Mouse (Mus musculus) heart, postnatal 25 days (tissue): Measurements from ENCODE around the gene 2010109A12Rik. TPM values are rescaled to one million over a fixed set of nuclear protein-coding genes. Genes with fewer than 3 reads are reported as not detected.

Experiments used
- DNase-seq: peaks from one replicate; pipeline ENCODE4 v3.0.0; 2022; ENCODE audit warnings: low spot score
- intact Hi-C: fragments of 180-260 bp; cut with DNase I; formaldehyde crosslinking; loops from one replicate; pipeline ENCODE4 v1.15.1; 2025
- total RNA-seq, 2 experiments: library from RNA; stranded (reverse); gene quantifications; 2 replicates each; pipeline ENCODE4 v1.2.3; 2021

2010109A12Rik gene
- total RNA-seq, 2 experiments from 2014 or later, result 0.36 to 0.48 TPM

- no peak for DNase-seq
- intact Hi-C loops, result no loop called here
These were observed 18.2 kb downstream of the 2010109A12Rik start for GRCm38 (mm10) chr5:93224549-93224948.

DNA sequence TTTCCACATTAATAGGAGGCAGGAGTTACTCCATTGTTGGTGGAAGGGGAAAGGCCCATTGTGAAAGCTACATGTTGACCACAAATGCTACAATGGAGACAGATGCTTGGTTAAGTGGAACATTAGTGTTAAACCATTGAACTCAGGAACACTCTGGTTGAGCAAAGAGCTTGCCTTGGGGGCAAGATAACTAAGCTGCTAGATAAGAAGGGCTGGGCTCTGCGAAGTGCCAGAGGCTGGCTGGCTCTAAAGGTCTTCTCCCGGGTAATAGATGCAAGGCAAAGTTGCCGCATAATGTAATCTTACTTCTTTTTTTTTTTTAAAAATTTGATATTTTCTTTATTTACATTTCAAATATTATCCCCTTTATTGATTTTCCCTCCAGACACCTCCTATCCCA is 20.8 kb downstream of the 2010109A12Rik start:
- intact Hi-C loops, result no loop called here
- DNase-seq, result no peak

- DNase-seq, result no peak
- intact Hi-C loops, result no loop called here
These were observed 23.2 kb downstream of the 2010109A12Rik start for GRCm38 (mm10) chr5:93229527-93229926.

DNA sequence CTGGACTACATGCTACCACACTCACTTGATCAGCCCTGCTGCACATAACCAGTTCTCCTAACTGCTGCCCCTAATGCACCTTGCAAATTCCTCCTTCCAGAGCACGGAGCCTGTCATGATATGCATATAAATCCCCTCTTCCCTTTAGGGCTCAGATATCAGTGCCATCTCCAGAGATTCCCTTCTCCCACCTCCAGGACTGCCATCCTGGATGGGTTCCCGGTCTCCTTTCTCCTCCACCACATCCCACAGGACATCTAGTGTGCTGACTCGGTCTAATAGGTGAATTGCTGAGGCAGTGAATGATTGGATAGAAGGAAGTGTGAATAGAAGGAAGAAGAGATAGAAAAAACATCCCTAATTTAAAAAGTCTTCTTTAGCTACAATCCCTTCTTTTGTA is 25.4 kb downstream of the 2010109A12Rik start:
- intact Hi-C loops, result no loop called here
- DNase-seq, result no peak

- intact Hi-C loops, result no loop called here
These were observed 26.5 kb downstream of the 2010109A12Rik start for GRCm38 (mm10) chr5:93232838-93233237.

GRCm38 (mm10) chr5:93234130-93234529 is 27.8 kb downstream of the 2010109A12Rik start:
- intact Hi-C loops, result no loop called here

More at GRCm38 (mm10) chr5:93232838-93233237, 26.5 kb downstream of the 2010109A12Rik start:
- DNase-seq, result no peak

GRCm38 (mm10) chr5:93234605-93235004 is 28.3 kb downstream of the 2010109A12Rik start:
- no peak for DNase-seq

More at GRCm38 (mm10) chr5:93234130-93234529, 27.8 kb downstream of the 2010109A12Rik start:
- DNase-seq, result no peak

GRCm38 (mm10) chr5:93235888-93236287 is 29.6 kb downstream of the 2010109A12Rik start:
- intact Hi-C loops, result no loop called here
- DNase-seq, result no peak

More at GRCm38 (mm10) chr5:93234605-93235004, 28.3 kb downstream of the 2010109A12Rik start:
- intact Hi-C loops, result no loop called here

- intact Hi-C loops, result no loop called here
These were observed 30.2 kb downstream of the 2010109A12Rik start for GRCm38 (mm10) chr5:93236541-93236940.

GRCm38 (mm10) chr5:93239590-93240544 is 33.5 kb downstream of the 2010109A12Rik start:
- DNase-seq, result no peak
- intact Hi-C loops, result no loop called here

More at GRCm38 (mm10) chr5:93236541-93236940, 30.2 kb downstream of the 2010109A12Rik start:
- no peak for DNase-seq

DNA sequence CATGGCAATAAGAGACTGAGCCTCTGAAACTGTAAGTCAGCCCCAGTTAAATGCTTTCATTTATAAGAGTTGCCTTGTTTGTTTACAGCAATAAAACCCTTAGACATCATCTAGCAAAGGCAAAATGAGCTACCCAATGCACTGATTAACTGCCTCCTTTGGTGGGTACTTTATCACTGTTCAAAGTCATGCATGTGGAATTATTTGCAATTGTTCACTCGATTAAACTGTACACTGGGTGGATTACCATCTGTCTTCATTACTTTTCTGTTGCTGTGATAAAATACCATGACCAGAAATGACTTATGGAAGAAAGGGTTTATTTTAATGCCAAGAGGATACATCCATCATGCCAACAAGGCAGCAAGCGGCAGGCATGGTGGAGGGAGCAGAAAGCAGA is 39.0 kb downstream of the 2010109A12Rik start:
- intact Hi-C loops, result no loop called here
- no peak for DNase-seq

- DNase-seq, result no peak
- intact Hi-C loops, result no loop called here
These were observed 43.7 kb downstream of the 2010109A12Rik start for GRCm38 (mm10) chr5:93249940-93250578.

GRCm38 (mm10) chr5:93251001-93251760 is 44.9 kb downstream of the 2010109A12Rik start:
- DNase-seq, result peak; percentile 38
- intact Hi-C loops, result no loop called here

DNA sequence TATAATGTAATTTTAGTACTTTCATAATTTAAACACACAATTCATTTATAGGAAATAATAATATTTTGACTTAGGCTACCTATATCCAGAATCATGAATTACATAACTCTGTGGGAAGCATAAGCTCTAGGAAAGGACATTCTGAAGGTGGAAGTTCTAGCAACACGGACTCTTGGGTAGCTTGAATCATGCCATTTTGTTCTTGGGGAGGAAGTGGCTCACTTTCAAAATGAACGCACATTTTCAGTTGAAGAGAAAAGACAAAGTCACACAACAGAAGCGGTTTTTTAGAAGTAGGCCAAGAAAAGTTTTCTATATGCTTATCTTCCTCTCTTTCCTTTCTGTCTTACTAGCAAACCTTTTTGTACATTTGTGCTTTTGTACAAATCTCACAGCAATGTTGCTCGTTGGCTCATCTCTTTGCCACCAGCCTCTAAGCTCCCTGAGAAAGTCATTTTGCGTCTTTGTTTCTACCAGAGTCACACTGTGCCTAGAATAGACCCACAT is 49.5 kb downstream of the 2010109A12Rik start:
- DNase-seq, result no peak
- intact Hi-C loops, result no loop called here

DNA sequence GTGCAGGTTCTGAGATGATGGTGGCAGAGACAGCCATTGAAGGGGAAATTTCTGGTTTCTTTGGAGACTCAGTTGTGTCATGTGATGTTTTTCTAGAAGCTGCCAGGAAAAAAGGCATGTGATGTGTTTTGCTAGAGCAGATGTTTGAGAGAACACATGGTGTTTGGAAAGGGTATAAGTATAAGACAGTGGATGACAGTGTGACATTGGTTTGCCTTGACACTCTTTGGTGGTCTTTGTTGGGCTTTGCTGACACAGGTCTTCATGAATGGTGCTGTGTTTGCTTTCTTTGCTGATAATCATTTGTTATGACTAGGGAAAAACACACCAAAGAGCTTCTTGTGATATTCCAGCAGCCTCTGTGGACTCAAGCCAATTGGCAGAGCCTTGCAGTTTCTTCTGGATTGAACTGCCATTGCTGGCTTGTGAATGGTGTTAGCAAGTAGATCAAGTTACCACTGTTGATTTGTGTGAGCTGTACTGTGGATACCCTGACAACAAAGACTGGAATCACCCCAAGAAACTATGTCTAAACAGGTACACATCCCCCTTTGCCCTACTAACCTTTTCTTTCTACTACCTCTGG is 50.6 kb downstream of the 2010109A12Rik start:
- intact Hi-C loops, result no loop called here
- no peak for DNase-seq

DNA sequence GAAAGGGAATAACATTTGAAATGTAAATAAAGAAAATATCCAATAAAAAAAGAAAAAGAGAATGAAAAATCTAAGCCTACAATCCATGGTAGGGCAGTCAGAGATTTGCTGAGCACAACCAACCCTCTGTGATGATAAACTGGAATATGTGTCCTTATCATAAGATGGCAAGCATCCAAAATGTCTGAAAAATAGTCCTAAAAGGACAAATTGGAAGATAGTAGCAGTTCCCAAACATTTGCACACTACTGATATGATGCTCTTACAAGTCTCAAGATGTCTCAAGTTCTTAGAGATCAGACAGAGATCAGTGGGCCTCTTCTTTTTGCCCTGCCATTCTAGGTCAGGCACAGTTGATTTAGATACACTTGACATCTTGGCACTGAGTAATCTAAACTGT is 53.0 kb downstream of the 2010109A12Rik start:
- DNase-seq, result no peak
- intact Hi-C loops, result no loop called here

GRCm38 (mm10) chr5:93260983-93261382 is 54.7 kb downstream of the 2010109A12Rik start:
- intact Hi-C loops, result no loop called here
- DNase-seq, result no peak

- no peak for DNase-seq
- intact Hi-C loops, result no loop called here
These were observed 56.4 kb downstream of the 2010109A12Rik start for GRCm38 (mm10) chr5:93262751-93263150.
